In genomic region chr17:70613897-70614296, GRCm38 (mm10) we compare ENCODE assay signal across 18 mouse cellular contexts.
"Had no signal": no experiment of that assay in that cellular context is flagged by ENCODE, and none has a peak within 500 bp of the region (broad histone marks: within the 10 kb centered on the region; RNA-seq: fewer than 3 reads in every experiment).

No protein-coding gene starts in this region.

- DNase-seq: kidney, adult 18-20 months; kidney, postnatal 10 days; kidney, postnatal 36 days; left cerebral cortex, postnatal 4 days; liver, postnatal 0 days; lung, postnatal 10 days; lung, postnatal 4 days; midbrain, embryonic 14.5 days; right cerebral cortex, adult 18-20 months; thymus, postnatal 25 days had no signal

- H3K9me3 ChIP-seq: limb, embryonic 12.5 days; limb, embryonic 15.5 days; lung, embryonic 15.5 days had no signal

- H3K9ac ChIP-seq: limb, embryonic 12.5 days; limb, embryonic 15.5 days; liver, embryonic 14.5 days; liver, postnatal 0 days; lung, embryonic 15.5 days had no signal

- H3K36me3 ChIP-seq: limb, embryonic 12.5 days; limb, embryonic 15.5 days; lung, embryonic 15.5 days had no signal

- ATAC-seq: inflammation-experienced regulatory T-cells, adult 6 months; intestine, embryonic 16.5 days; liver, postnatal 0 days had no signal

- H3K27me3 ChIP-seq: limb, embryonic 12.5 days; limb, embryonic 15.5 days; lung, embryonic 15.5 days had no signal

- H3K4me2 ChIP-seq: limb, embryonic 12.5 days; limb, embryonic 15.5 days; liver, embryonic 11.5 days; lung, embryonic 15.5 days; midbrain, embryonic 11.5 days had no signal

- H3K27ac ChIP-seq: limb, embryonic 12.5 days; limb, embryonic 15.5 days; liver, embryonic 14.5 days; lung, embryonic 15.5 days had no signal

- H3K4me1 ChIP-seq: limb, embryonic 12.5 days; limb, embryonic 15.5 days; lung, embryonic 15.5 days had no signal

- H3K4me3 ChIP-seq: limb, embryonic 12.5 days; limb, embryonic 15.5 days; lung, embryonic 15.5 days had no signal
